Comparison of ENCODE assay signal across 31 mouse cellular contexts in genomic region chr8:57303513-57303912, GRCm38 (mm10). TPM values are rescaled to one million over a fixed set of nuclear protein-coding genes. Genes with fewer than 3 reads are reported as not detected.
DNase-seq lines count a peak whose midpoint lies in the region; ATAC-seq and TF ChIP-seq lines count a peak whose summit lies in the region.
"Had no signal": no experiment of that assay in that cellular context is flagged by ENCODE, and none has a peak within 500 bp of the region (broad histone marks: within the 10 kb centered on the region; RNA-seq: fewer than 3 reads in every experiment).

No protein-coding gene starts in this region.

- DNase-seq in heart, adult 2 months: peak in 1 of 2 experiments; percentile 23
- no peak for DNase-seq in heart, postnatal 25 days (ENCODE audit: low spot score)
- DNase-seq in MN1 (ENCODE audit: low spot score): peak; percentile 76
- peak; percentile 82 for DNase-seq in heart, postnatal 0 days (ENCODE audit: low spot score)
- no peak for DNase-seq in kidney, postnatal 4 days
- no peak for DNase-seq in layer of hippocampus, postnatal 14 days (ENCODE audit: low spot score in 2 of 2)
- DNase-seq: adrenal gland, adult 2 months; adrenal gland, postnatal 14 days; B cell, adult 2 months; cerebellum, adult 11 months; cerebellum, adult 2 months; cerebellum, adult 9-11 months; cerebellum, postnatal 25 days; forebrain, postnatal 0 days; gastrocnemius, adult 2 months; gastrocnemius, postnatal 14 days; kidney, adult 11 months; kidney, adult 8-10 months had no signal

- no peak overlapping the region for H3K9ac ChIP-seq in heart, adult 2 months (ENCODE audit: low read depth, low read length)
- no peak overlapping the region for H3K9ac ChIP-seq in heart, embryonic 15.5 days
- no peak overlapping the region for H3K9ac ChIP-seq in heart, embryonic 12.5 days
- H3K9ac ChIP-seq in heart, postnatal 0 days (replicated peaks; ENCODE audit: low read depth, low read length): no peak overlapping the region
- H3K9ac ChIP-seq: embryonic facial prominence, embryonic 12.5 days; embryonic facial prominence, embryonic 15.5 days; forebrain, postnatal 0 days; hindbrain, embryonic 14.5 days had no signal

- no peaks in the 10 kb centered on the region for H3K4me1 ChIP-seq in heart, adult 2 months (ENCODE audit: control insufficient read depth, insufficient read depth, low read length)
- H3K4me1 ChIP-seq in heart, embryonic 15.5 days (replicated peaks): peaks cover 5% of the 10 kb centered on the region
- 0 out of 2 replicates have a peak, but pooled peaks cover 4% of the 10 kb centered on the region for H3K4me1 ChIP-seq in heart, embryonic 12.5 days (replicated peaks)
- H3K4me1 ChIP-seq in heart, postnatal 0 days (ENCODE audit: control insufficient read depth, insufficient read depth): no peaks in the 10 kb centered on the region; the same call in 1 of the 2 replicates
- H3K4me1 ChIP-seq: embryonic facial prominence, embryonic 12.5 days; embryonic facial prominence, embryonic 15.5 days had no signal

- H3K79me2 ChIP-seq in heart, adult 2 months (replicated peaks; ENCODE audit: control insufficient read depth, insufficient read depth, low read length): no peaks in the 10 kb centered on the region

- intact Hi-C loops in heart, adult 2 months (cut with DNase I): no loop called here
- intact Hi-C loops in heart, postnatal 25 days (cut with DNase I): loop anchor here (5.0 kb wide), 1 partner anchor 91 kb away; no protein-coding TSS in a partner anchor

- peak overlapping the region; percentile 40 for H3K27ac ChIP-seq in heart, adult 2 months
- H3K27ac ChIP-seq in heart, embryonic 15.5 days: peak overlapping the region; percentile 66
- H3K27ac ChIP-seq in heart, embryonic 12.5 days (ENCODE audit: poor library complexity, severe bottlenecking): no peak overlapping the region
- peak overlapping the region; percentile 70 for H3K27ac ChIP-seq in heart, postnatal 0 days (ENCODE audit: low read depth)
- H3K27ac ChIP-seq: embryonic facial prominence, embryonic 12.5 days; embryonic facial prominence, embryonic 15.5 days; gastrocnemius, adult 2 months; hindbrain, embryonic 14.5 days; hindbrain, postnatal 0 days had no signal

- no peak for TF ChIP-seq CTCF in heart, adult 2 months (IDR thresholded peaks at IDR 0.05)
- no peak for TF ChIP-seq CTCF in heart, postnatal 0 days (IDR thresholded peaks at IDR 0.05; ENCODE audit: low read depth)

- ATAC-seq in heart, embryonic 15.5 days (replicated peaks; ENCODE audit: insufficient number of reproducible peaks, insufficient read depth, low FRiP score, low read depth): peak; percentile 66; the same call in 1 of the 2 replicates
- ATAC-seq in heart, embryonic 12.5 days (ENCODE audit: insufficient number of reproducible peaks, low FRiP score): no peak
- ATAC-seq in heart, postnatal 0 days (ENCODE audit: insufficient read depth, low read depth): peak; percentile 70
- ATAC-seq: forebrain, embryonic 14.5 days; forebrain, postnatal 0 days; hindbrain, postnatal 0 days; inflammation-experienced regulatory T-cells, adult 6 months had no signal

- 45% methylated on average over 1 of the region's 1 CpGs for WGBS in heart, adult 2 months
- WGBS in heart, embryonic 15.5 days: 38% methylated on average over 1 of the region's 1 CpGs
- WGBS in heart, embryonic 12.5 days: 55% methylated on average over 1 of the region's 1 CpGs
- WGBS in heart, postnatal 0 days: 21% methylated on average over 1 of the region's 1 CpGs

- no peak overlapping the region for H3K4me3 ChIP-seq in heart, adult 2 months
- no peak overlapping the region for H3K4me3 ChIP-seq in heart, embryonic 15.5 days
- no peak overlapping the region for H3K4me3 ChIP-seq in heart, embryonic 12.5 days
- H3K4me3 ChIP-seq in heart, postnatal 0 days (ENCODE audit: low read depth, low read length): no peak overlapping the region
- H3K4me3 ChIP-seq: embryonic facial prominence, embryonic 12.5 days; embryonic facial prominence, embryonic 15.5 days; gastrocnemius, adult 2 months had no signal

- no peak overlapping the region for H3K4me2 ChIP-seq in heart, embryonic 15.5 days
- H3K4me2 ChIP-seq in heart, embryonic 12.5 days: no peak overlapping the region
- no peak overlapping the region for H3K4me2 ChIP-seq in heart, postnatal 0 days (ENCODE audit: low read depth, low read length)
- H3K4me2 ChIP-seq: embryonic facial prominence, embryonic 12.5 days; embryonic facial prominence, embryonic 15.5 days; hindbrain, embryonic 14.5 days had no signal

- TF ChIP-seq POLR2A in heart, adult 2 months (IDR thresholded peaks at IDR 0.05; ENCODE audit: insufficient read depth, low read depth, low read length): no peak

- H3K36me3 ChIP-seq in heart, adult 2 months (ENCODE audit: control insufficient read depth, insufficient read depth, low read length): peaks cover 2% of the 10 kb centered on the region; the same call in 1 of the 2 replicates
- peaks cover 23% of the 10 kb centered on the region for H3K36me3 ChIP-seq in heart, embryonic 15.5 days
- peaks cover 34% of the 10 kb centered on the region for H3K36me3 ChIP-seq in heart, embryonic 12.5 days
- peaks cover 25% of the 10 kb centered on the region; the same call in 1 of the 2 replicates for H3K36me3 ChIP-seq in heart, postnatal 0 days (replicated peaks; ENCODE audit: control insufficient read depth, insufficient read depth, low read length)
- H3K36me3 ChIP-seq: embryonic facial prominence, embryonic 12.5 days; embryonic facial prominence, embryonic 15.5 days; G1E had no signal

- no peak for TF ChIP-seq EP300 in heart, adult 2 months (IDR thresholded peaks at IDR 0.05; ENCODE audit: insufficient read depth, low read depth, low read length)
- peak; percentile 80 for TF ChIP-seq EP300 in heart, postnatal 0 days (IDR thresholded peaks at IDR 0.05; ENCODE audit: low read depth)

- H3K27me3 ChIP-seq in heart, adult 2 months (ENCODE audit: control insufficient read depth, insufficient read depth, low read length): no peaks in the 10 kb centered on the region
- no peaks in the 10 kb centered on the region for H3K27me3 ChIP-seq in heart, embryonic 15.5 days
- no peaks in the 10 kb centered on the region for H3K27me3 ChIP-seq in heart, embryonic 12.5 days (replicated peaks)
- no peaks in the 10 kb centered on the region for H3K27me3 ChIP-seq in heart, postnatal 0 days (ENCODE audit: control insufficient read depth, insufficient read depth, low read length)
- H3K27me3 ChIP-seq: CH12.LX had no signal

- H3K9me3 ChIP-seq in heart, embryonic 15.5 days (replicated peaks): no peaks in the 10 kb centered on the region
- no peaks in the 10 kb centered on the region for H3K9me3 ChIP-seq in heart, embryonic 12.5 days (replicated peaks)
- H3K9me3 ChIP-seq in heart, postnatal 0 days (replicated peaks; ENCODE audit: control insufficient read depth, low read length): no peaks in the 10 kb centered on the region
- H3K9me3 ChIP-seq: embryonic facial prominence, embryonic 12.5 days; embryonic facial prominence, embryonic 15.5 days; G1E had no signal

RNA-seq across cellular contexts. Expression of gene Hand2, which starts 17.3 kb away (rescaled TPM):
- 10 to 100 TPM; 62.1 to 63.9 TPM for total RNA-seq in heart, adult 2 months (2021)
- polyA plus RNA-seq in heart, adult 2 months (2012; rRNA removed): 10.3 and 14.8 TPM in 2 replicates
- total RNA-seq in heart, postnatal 25 days (2021): 10 to 100 TPM; 49.0 to 56.6 TPM
- polyA plus RNA-seq in heart, embryonic 15.5 days (2015; fragmentation: Nextera tagmentation; extraction: Ambion mirVana): 8.7 and 11.8 TPM in 2 replicates
- 18.0 and 19.4 TPM in 2 replicates for polyA plus RNA-seq in heart, embryonic 12.5 days (2016; fragmentation: Nextera tagmentation; extraction: Ambion mirVana)
- total RNA-seq in heart, postnatal 0 days (2014; rRNA removed; ENCODE audit: low replicate concordance): 33.2 and 39.5 TPM in 2 replicates
- 9.9 and 11.7 TPM in 2 replicates for polyA plus RNA-seq in heart, postnatal 0 days (2015; fragmentation: Nextera tagmentation; extraction: Ambion mirVana)
- total RNA-seq in layer of hippocampus, postnatal 14 days (2021): not detected
- total RNA-seq: CH12.LX; common myeloid progenitor, adult 5-6 weeks; forebrain, postnatal 0 days; G1E; hindbrain, postnatal 0 days had no signal
- polyA plus RNA-seq: cerebellum, adult 2 months; forebrain, embryonic 11.5 days; forebrain, embryonic 14.5 days; forebrain, postnatal 0 days; G1E; hindbrain, embryonic 11.5 days; hindbrain, embryonic 14.5 days; hindbrain, postnatal 0 days; inflammation-experienced regulatory T-cells, adult 6 months had no signal

Comparison
In these comparisons a context has a peak if more than half of its experiments do, and no peak if none do; other contexts are left out.
1. DNase-seq: peak in MN1 (single experiment) and heart, postnatal 0 days (single experiment); none in heart, postnatal 25 days (single experiment), kidney, postnatal 4 days (0 of 2) and layer of hippocampus, postnatal 14 days (0 of 2).
2. RNA of gene Hand2, which starts 17.3 kb away (total RNA-seq): 62.1 to 63.9 TPM in heart, adult 2 months, 49.0 to 56.6 TPM in heart, postnatal 25 days and 33.2 to 39.5 TPM in heart, postnatal 0 days; not detected in layer of hippocampus, postnatal 14 days; every median in the first group is over 10 times any median in the second.